Mouse (Mus musculus) hindbrain, embryonic 12.5 days (tissue): ENCODE measurements at regions not wholly inside any gene's neighbourhood (a gene's known extent, or its start where the extent isn't known, plus 50 kb on each side); places are given as distances from the start of the nearest gene placed in this dataset.
A peak's percentile ranks its signal among the peaks of the same experiment; 100 is the strongest.
"Not testable (repeated sequence)": the region's sequence is repeated elsewhere in the genome, so short reads cannot be mapped to it uniquely, and the experiment has no call there.

ENCODE experiments used
- ATAC-seq: fragments of 200-750 bp; cut with Nextera tagmentation; 2 replicates; pipeline ENCODE4 v1.8.0; 2017; ENCODE audit warnings: moderate TSS enrichment; ENCODE audit not compliant: low FRiP score
- H3K27ac ChIP-seq: fragments of 300-500 bp; sonication (generic); 2 replicates; pipeline ENCODE4 v1.5.1; 2016; ENCODE audit warnings: mild to moderate bottlenecking
- H3K27me3 ChIP-seq: fragments of 300-500 bp; sonication (generic); 2 replicates; pipeline ENCODE4 v1.6.1; 2016; ENCODE audit warnings: mild to moderate bottlenecking
- H3K36me3 ChIP-seq: fragments of 300-500 bp; sonication (generic); 2 replicates; pipeline ENCODE4 v1.6.1; 2016; ENCODE audit warnings: mild to moderate bottlenecking
- H3K4me1 ChIP-seq: fragments of 300-500 bp; sonication (generic); 2 replicates; pipeline ENCODE4 v1.6.1; 2016
- H3K4me2 ChIP-seq: fragments of 300-500 bp; sonication (generic); replicated peaks from 2 replicates; pipeline ENCODE4 v1.6.1; 2016; ENCODE audit warnings: mild to moderate bottlenecking
- H3K4me3 ChIP-seq: fragments of 300-500 bp; sonication (generic); 2 replicates; pipeline ENCODE4 v1.5.1; 2016; ENCODE audit warnings: mild to moderate bottlenecking
- H3K9ac ChIP-seq: fragments of 300-500 bp; sonication (generic); 2 replicates; pipeline ENCODE4 v1.6.1; 2016; ENCODE audit warnings: mild to moderate bottlenecking, moderate library complexity
- H3K9me3 ChIP-seq: fragments of 300-500 bp; sonication (generic); replicated peaks from 2 replicates; pipeline ENCODE4 v1.6.1; 2016; ENCODE audit warnings: mild to moderate bottlenecking
- WGBS: fragments of 180-500 bp; shearing (Covaris S2); methylation state at CpG from one replicate; pipeline ENCODE4 v1.1.7; 2016; 5-methylcytosine and 5-hydroxymethylcytosine counted together

- no peak overlapping the region for H3K9ac ChIP-seq
- no peaks in the 10 kb centered on the region for H3K27me3 ChIP-seq
- no peaks in the 10 kb centered on the region for H3K4me1 ChIP-seq
- no peak overlapping the region for H3K27ac ChIP-seq
- ATAC-seq, result no peak
- no peak overlapping the region for H3K4me3 ChIP-seq
- no peaks in the 10 kb centered on the region for H3K36me3 ChIP-seq
- no peaks in the 10 kb centered on the region for H3K9me3 ChIP-seq
- H3K4me2 ChIP-seq, result no peak overlapping the region
Measured at GRCm38 (mm10) chr13:85988633-85989032, 58.1 kb downstream of the Cox7c start.

- no peak for ATAC-seq
- no peaks in the 10 kb centered on the region for H3K4me1 ChIP-seq
- H3K9ac ChIP-seq, result no peak overlapping the region
- WGBS, result 88% methylated on average over 1 of the region's 1 CpGs
- H3K4me2 ChIP-seq, result no peak overlapping the region
- no peaks in the 10 kb centered on the region for H3K27me3 ChIP-seq
- no peak overlapping the region for H3K4me3 ChIP-seq
- H3K27ac ChIP-seq, result no peak overlapping the region
- H3K36me3 ChIP-seq, result no peaks in the 10 kb centered on the region
- no peaks in the 10 kb centered on the region for H3K9me3 ChIP-seq
Measured at GRCm38 (mm10) chr13:85982089-85982488, 64.6 kb downstream of the Cox7c start.

GRCm38 (mm10) chr13:85964005-85964404 lies 82.7 kb downstream of the Cox7c start:
- H3K4me2 ChIP-seq, H3K9me3 ChIP-seq, H3K4me3 ChIP-seq, H3K36me3 ChIP-seq, H3K4me1 ChIP-seq, H3K27me3 ChIP-seq, H3K9ac ChIP-seq, H3K27ac ChIP-seq, ATAC-seq: not testable (repeated sequence)
- WGBS, result 80% methylated on average over 2 of the region's 2 CpGs

- Histone ChIP-seq H3K27me3 (no peaks in the 10 kb centered on the region), H3K9me3 (no peaks in the 10 kb centered on the region), H3K9ac (no peak overlapping the region), H3K27ac (no peak overlapping the region), H3K4me3 (no peak overlapping the region), H3K36me3 (no peaks in the 10 kb centered on the region), H3K4me2 (no peak overlapping the region), H3K4me1 (no peaks in the 10 kb centered on the region)
- no peak for ATAC-seq
Measured at GRCm38 (mm10) chr13:85955284-85955683, 91.4 kb downstream of the Cox7c start.

- ATAC-seq, result no peak
- no peak overlapping the region for H3K27ac ChIP-seq
- H3K9me3 ChIP-seq, result no peaks in the 10 kb centered on the region
- no peak overlapping the region for H3K4me2 ChIP-seq
- H3K4me3 ChIP-seq, result no peak overlapping the region
- WGBS, result 86% methylated on average over 6 of the region's 6 CpGs
- H3K9ac ChIP-seq, result no peak overlapping the region
- no peaks in the 10 kb centered on the region for H3K27me3 ChIP-seq
- H3K4me1 ChIP-seq, result no peaks in the 10 kb centered on the region
- H3K36me3 ChIP-seq, result no peaks in the 10 kb centered on the region
Measured at GRCm38 (mm10) chr13:85952896-85953295, 93.8 kb downstream of the Cox7c start.

GRCm38 (mm10) chr13:85926825-85927737 lies 119.6 kb downstream of the Cox7c start:
- H3K4me3 ChIP-seq, result no peak overlapping the region
- H3K27ac ChIP-seq, result peak overlapping the region; percentile 30
- H3K36me3 ChIP-seq, result no peaks in the 10 kb centered on the region
- WGBS, result 57% methylated on average over 4 of the region's 4 CpGs
- no peak overlapping the region for H3K9ac ChIP-seq
- ATAC-seq, result peak; percentile 97
- no peak overlapping the region; the same call in 1 of the 2 replicates for H3K4me2 ChIP-seq
- no peaks in the 10 kb centered on the region for H3K9me3 ChIP-seq
- H3K27me3 ChIP-seq, result no peaks in the 10 kb centered on the region
- H3K4me1 ChIP-seq, result peaks cover 8% of the 10 kb centered on the region; the same call in 1 of the 2 replicates

- no peaks in the 10 kb centered on the region for H3K9me3 ChIP-seq
- no peak overlapping the region for H3K9ac ChIP-seq
- ATAC-seq, result peak; percentile 54
- no peaks in the 10 kb centered on the region for H3K36me3 ChIP-seq
- H3K4me3 ChIP-seq, result no peak overlapping the region
- H3K27me3 ChIP-seq, result no peaks in the 10 kb centered on the region
- WGBS, result 50% methylated on average over 2 of the region's 2 CpGs
- H3K27ac ChIP-seq, result peak overlapping the region; percentile 30
- H3K4me1 ChIP-seq, result peaks cover 8% of the 10 kb centered on the region; the same call in 1 of the 2 replicates
- no peak overlapping the region for H3K4me2 ChIP-seq
Measured at GRCm38 (mm10) chr13:85926323-85926722, 120.4 kb downstream of the Cox7c start.

GRCm38 (mm10) chr13:85922696-85923095 lies 124.0 kb downstream of the Cox7c start:
- ATAC-seq, result no peak
- Histone ChIP-seq H3K4me2 (no peak overlapping the region), H3K9me3 (no peaks in the 10 kb centered on the region), H3K4me3 (no peak overlapping the region), H3K36me3 (no peaks in the 10 kb centered on the region), H3K27ac (no peak overlapping the region), H3K9ac (no peak overlapping the region), H3K27me3 (no peaks in the 10 kb centered on the region), H3K4me1 (peaks cover 8% of the 10 kb centered on the region; the same call in 1 of the 2 replicates)
- 86% methylated on average over 2 of the region's 2 CpGs for WGBS

GRCm38 (mm10) chr13:85901796-85902195 lies 144.9 kb downstream of the Cox7c start:
- H3K9ac ChIP-seq, result no peak overlapping the region
- no peak for ATAC-seq
- no peaks in the 10 kb centered on the region for H3K27me3 ChIP-seq
- H3K27ac ChIP-seq, result no peak overlapping the region
- H3K4me1 ChIP-seq, result no peaks in the 10 kb centered on the region
- no peak overlapping the region for H3K4me2 ChIP-seq
- no peak overlapping the region for H3K4me3 ChIP-seq
- H3K36me3 ChIP-seq, result no peaks in the 10 kb centered on the region
- H3K9me3 ChIP-seq, result no peaks in the 10 kb centered on the region

- no peaks in the 10 kb centered on the region for H3K27me3 ChIP-seq
- no peak overlapping the region for H3K4me2 ChIP-seq
- no peaks in the 10 kb centered on the region for H3K36me3 ChIP-seq
- WGBS, result 84% methylated on average over 2 of the region's 2 CpGs
- no peak overlapping the region for H3K4me3 ChIP-seq
- no peak for ATAC-seq
- no peaks in the 10 kb centered on the region; the same call in 1 of the 2 replicates for H3K9me3 ChIP-seq
- H3K9ac ChIP-seq, result no peak overlapping the region
- no peak overlapping the region for H3K27ac ChIP-seq
- H3K4me1 ChIP-seq, result no peaks in the 10 kb centered on the region
Measured at GRCm38 (mm10) chr13:85897656-85898055, 149.0 kb downstream of the Cox7c start.

- peak; percentile 35; the same call in 1 of the 2 replicates for ATAC-seq
Measured at GRCm38 (mm10) chr13:85895141-85895540, 151.6 kb downstream of the Cox7c start.

GRCm38 (mm10) chr13:85889846-85890245 lies 156.9 kb downstream of the Cox7c start:
- ATAC-seq, H3K27me3 ChIP-seq, H3K4me3 ChIP-seq, H3K27ac ChIP-seq, H3K4me1 ChIP-seq, H3K36me3 ChIP-seq, H3K9me3 ChIP-seq, H3K4me2 ChIP-seq, H3K9ac ChIP-seq: not testable (repeated sequence)

More at GRCm38 (mm10) chr13:85895141-85895540, 151.6 kb downstream of the Cox7c start:
- Histone ChIP-seq H3K27me3 (no peaks in the 10 kb centered on the region), H3K4me3 (no peak overlapping the region), H3K27ac (no peak overlapping the region), H3K9ac (no peak overlapping the region), H3K4me1 (no peaks in the 10 kb centered on the region), H3K9me3 (no peaks in the 10 kb centered on the region; the same call in 1 of the 2 replicates), H3K36me3 (no peaks in the 10 kb centered on the region), H3K4me2 (no peak overlapping the region)
- 28% methylated on average over 8 of the region's 8 CpGs for WGBS

GRCm38 (mm10) chr13:85882817-85883216 lies 163.9 kb downstream of the Cox7c start:
- ATAC-seq, result no peak
- Histone ChIP-seq H3K27me3 (no peaks in the 10 kb centered on the region), H3K4me1 (no peaks in the 10 kb centered on the region), H3K4me2 (no peak overlapping the region), H3K4me3 (no peak overlapping the region), H3K9ac (no peak overlapping the region), H3K36me3 (no peaks in the 10 kb centered on the region), H3K9me3 (no peaks in the 10 kb centered on the region), H3K27ac (no peak overlapping the region)
- 83% methylated on average over 2 of the region's 2 CpGs for WGBS
